Mouse (Mus musculus): ENCODE measurements around the gene Smoc1. TPM values are rescaled to one million over a fixed set of nuclear protein-coding genes. Genes with fewer than 3 reads are reported as not detected.
A peak's percentile ranks its signal among the peaks of the same experiment; 100 is the strongest.

Smoc1 gene
- polyA plus RNA-seq, 1 experiment from 2014 or later = 7.7 TPM

DNA sequence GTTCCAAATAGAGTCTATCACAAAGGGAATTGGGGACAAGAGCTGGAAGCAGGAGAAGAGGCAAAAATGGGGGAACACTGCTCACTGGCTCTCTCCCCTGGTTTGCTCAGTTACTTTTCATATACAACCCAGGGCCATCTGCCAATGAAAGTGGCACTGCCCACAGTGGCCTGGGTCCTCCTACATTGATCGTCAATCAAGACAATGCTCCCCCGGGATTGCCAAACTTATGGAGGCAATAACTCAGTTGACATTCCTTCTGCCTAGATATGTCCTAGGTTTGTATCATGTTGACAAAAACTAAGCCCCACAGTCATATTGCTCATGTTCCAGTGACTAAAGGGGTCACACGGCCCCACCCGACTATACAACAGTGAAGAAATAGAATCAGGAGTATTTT lies 162.4 kb downstream of the Smoc1 start:
- WGBS = 91% methylated on average over 4 of the region's 4 CpGs
- H3K4me2 ChIP-seq (replicated peaks) = no peak overlapping the region
- no peaks in the 10 kb centered on the region for H3K27me3 ChIP-seq

DNA sequence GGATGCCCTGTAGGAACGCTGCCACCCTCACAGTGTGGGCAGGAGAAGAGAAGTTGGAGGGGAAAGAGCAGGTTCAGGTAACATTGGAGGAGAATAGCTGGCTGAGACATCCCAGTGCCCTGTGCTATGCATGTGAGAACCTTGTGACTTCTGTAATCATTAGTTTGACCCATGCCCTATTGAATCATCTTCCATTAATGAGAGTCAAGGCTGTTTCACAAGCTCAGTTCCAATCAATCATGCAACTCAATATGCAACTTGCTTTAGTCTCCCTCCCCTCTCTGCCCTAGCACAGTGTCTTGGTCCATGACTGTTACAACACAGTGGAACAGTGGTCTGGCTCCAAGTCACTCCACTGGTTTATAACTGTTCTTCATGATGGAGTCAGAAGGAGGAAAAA lies 163.0 kb downstream of the Smoc1 start:
- WGBS = 83% methylated on average over 1 of the region's 1 CpGs
- Histone ChIP-seq H3K4me3 (no peak overlapping the region), H3K27ac (no peak overlapping the region), H3K36me3 (no peaks in the 10 kb centered on the region), H3K9me3 (no peaks in the 10 kb centered on the region), H3K4me1 (no peaks in the 10 kb centered on the region), H3K9ac (no peak overlapping the region), H3K27me3 (no peaks in the 10 kb centered on the region), H3K4me2 (replicated peaks) (no peak overlapping the region)
- ATAC-seq (ENCODE audit: low FRiP score, low read depth) = no peak

More for the DNA sequence above, 162.4 kb downstream of the Smoc1 start:
- Histone ChIP-seq H3K4me3 (no peak overlapping the region), H3K27ac (no peak overlapping the region), H3K36me3 (no peaks in the 10 kb centered on the region), H3K4me1 (no peaks in the 10 kb centered on the region), H3K9me3 (no peaks in the 10 kb centered on the region), H3K9ac (no peak overlapping the region)
- no peak for ATAC-seq (ENCODE audit: low FRiP score, low read depth)

DNA sequence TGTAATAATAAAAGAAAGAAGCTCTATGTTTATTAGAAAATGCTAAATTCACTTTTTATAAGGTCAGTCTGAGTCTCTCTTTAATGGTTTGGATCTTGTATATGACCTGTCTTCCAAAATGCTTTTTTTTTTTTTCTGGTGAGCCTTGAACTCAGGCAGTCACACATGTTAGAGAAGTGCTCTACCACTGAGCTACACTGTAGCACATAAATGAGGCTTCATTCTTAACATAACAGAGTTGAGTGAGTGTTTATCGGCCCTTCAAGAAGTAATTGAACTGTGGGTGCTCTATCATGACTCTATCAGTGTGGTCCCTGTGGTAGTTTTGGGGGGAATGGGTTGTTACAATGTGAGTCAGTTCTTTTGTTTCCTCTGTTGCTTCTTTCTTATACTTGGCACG lies 167.4 kb downstream of the Smoc1 start:
- ATAC-seq (ENCODE audit: low FRiP score, low read depth) = no peak
- 81% methylated on average over 2 of the region's 2 CpGs for WGBS
- no peaks in the 10 kb centered on the region for H3K9me3 ChIP-seq

DNA sequence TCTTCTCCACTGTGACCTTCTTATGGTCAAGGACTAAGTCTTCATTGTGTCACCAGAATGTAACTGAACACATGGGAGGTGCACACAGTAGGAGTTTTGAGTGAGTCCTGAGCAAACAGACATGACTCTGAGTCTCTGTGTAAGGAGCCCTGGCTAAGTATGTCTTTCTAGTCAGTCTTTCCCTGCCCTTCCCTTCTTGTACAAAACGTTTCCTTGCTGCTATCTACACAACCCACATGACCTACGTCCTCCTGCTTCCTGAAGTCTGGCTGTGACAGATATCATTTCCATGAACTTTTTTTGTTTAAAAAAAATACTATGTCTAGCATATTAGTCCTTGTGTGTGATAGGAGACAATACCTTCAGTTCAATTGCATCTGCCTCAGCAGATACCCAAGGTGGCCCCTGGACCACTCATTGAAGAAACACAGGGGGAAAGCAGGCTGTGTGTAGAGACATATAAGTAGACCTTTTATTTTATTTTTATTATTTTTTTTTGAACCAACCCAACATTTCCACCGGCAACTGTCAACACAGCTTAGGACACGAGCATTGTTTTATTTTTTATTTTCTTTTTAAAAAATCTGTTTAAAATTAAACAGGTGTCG lies 171.0 kb downstream of the Smoc1 start:
- H3K9ac ChIP-seq = no peak overlapping the region
- H3K4me1 ChIP-seq = no peaks in the 10 kb centered on the region
- no peaks in the 10 kb centered on the region for H3K9me3 ChIP-seq
- H3K27me3 ChIP-seq = no peaks in the 10 kb centered on the region
- H3K36me3 ChIP-seq = no peaks in the 10 kb centered on the region
- H3K4me3 ChIP-seq = no peak overlapping the region
- H3K27ac ChIP-seq = no peak overlapping the region
- WGBS = 80% methylated on average over 5 of the region's 5 CpGs
- no peak for ATAC-seq (ENCODE audit: low FRiP score, low read depth)
- H3K4me2 ChIP-seq (replicated peaks) = no peak overlapping the region

More for the DNA sequence above, 167.4 kb downstream of the Smoc1 start:
- Histone ChIP-seq H3K4me2 (replicated peaks) (no peak overlapping the region), H3K4me3 (no peak overlapping the region), H3K4me1 (no peaks in the 10 kb centered on the region), H3K9ac (no peak overlapping the region), H3K27ac (no peak overlapping the region), H3K27me3 (no peaks in the 10 kb centered on the region), H3K36me3 (no peaks in the 10 kb centered on the region)

DNA sequence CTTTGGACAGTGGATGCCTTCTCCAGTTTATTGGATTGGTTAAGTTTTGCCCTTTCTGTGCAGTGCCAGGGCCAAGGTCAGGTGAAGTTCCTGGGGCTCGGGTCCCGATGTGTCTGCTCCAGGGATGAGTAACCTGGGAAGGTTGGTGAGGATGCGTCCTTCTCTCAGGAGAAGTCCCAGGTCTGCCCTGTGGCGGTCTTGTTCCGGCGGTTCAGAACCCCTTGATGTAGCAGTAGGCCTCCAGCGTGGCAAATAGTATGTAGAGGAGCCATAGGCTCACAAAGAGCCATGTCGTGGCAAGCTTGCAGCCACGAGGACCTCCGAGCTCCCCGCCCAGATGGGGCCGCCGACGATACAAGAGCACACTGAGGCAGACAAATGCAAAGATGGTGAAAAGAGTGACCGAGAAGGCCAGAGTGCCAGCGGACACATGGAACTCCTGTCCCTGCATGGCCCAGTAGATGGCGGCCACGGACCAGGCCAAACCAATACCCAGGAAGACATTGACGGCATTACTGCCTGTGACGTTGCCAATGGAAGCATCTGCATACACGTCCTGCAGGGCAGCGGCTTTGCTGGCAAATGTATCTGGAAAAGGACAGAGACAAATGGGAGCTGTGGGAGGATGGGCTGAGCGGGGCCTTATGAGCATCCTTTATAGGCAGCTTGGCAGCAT lies 172.8 kb downstream of the Smoc1 start:
- Histone ChIP-seq H3K9ac (no peak overlapping the region), H3K27me3 (no peaks in the 10 kb centered on the region), H3K36me3 (no peaks in the 10 kb centered on the region), H3K4me3 (no peak overlapping the region), H3K27ac (no peak overlapping the region), H3K4me2 (replicated peaks) (peak overlapping the region; percentile 27; the same call in 1 of the 2 replicates), H3K4me1 (no peaks in the 10 kb centered on the region), H3K9me3 (no peaks in the 10 kb centered on the region)
- no peak for ATAC-seq (ENCODE audit: low FRiP score, low read depth)
- 32% methylated on average over 23 of the region's 23 CpGs for WGBS

DNA sequence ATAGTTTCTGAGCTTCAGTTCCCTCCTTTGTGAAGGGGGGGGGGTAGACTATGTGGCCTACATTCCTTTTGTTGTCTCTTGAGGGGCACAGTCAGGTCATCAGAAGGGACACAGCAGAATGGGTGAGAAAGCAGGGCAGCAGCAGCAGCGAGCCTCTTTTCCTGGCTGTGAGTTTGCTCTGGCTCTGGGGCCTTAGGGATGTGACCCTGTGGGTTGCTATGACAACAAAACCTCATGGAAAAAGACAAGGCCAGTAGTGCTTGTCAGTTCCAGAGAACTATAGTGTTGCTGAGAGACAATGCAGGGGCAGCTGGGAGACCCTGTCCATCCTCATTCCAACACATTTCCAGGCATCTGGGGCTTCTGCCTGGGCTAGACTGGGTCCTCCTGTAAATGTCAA lies 176.6 kb downstream of the Smoc1 start:
- Histone ChIP-seq H3K4me1 (no peaks in the 10 kb centered on the region), H3K4me3 (no peak overlapping the region), H3K4me2 (replicated peaks) (no peak overlapping the region), H3K9ac (no peak overlapping the region), H3K9me3 (no peaks in the 10 kb centered on the region), H3K27ac (no peak overlapping the region), H3K27me3 (no peaks in the 10 kb centered on the region), H3K36me3 (no peaks in the 10 kb centered on the region)
- ATAC-seq (ENCODE audit: low FRiP score, low read depth) = no peak
- WGBS = 52% methylated on average over 1 of the region's 1 CpGs

DNA sequence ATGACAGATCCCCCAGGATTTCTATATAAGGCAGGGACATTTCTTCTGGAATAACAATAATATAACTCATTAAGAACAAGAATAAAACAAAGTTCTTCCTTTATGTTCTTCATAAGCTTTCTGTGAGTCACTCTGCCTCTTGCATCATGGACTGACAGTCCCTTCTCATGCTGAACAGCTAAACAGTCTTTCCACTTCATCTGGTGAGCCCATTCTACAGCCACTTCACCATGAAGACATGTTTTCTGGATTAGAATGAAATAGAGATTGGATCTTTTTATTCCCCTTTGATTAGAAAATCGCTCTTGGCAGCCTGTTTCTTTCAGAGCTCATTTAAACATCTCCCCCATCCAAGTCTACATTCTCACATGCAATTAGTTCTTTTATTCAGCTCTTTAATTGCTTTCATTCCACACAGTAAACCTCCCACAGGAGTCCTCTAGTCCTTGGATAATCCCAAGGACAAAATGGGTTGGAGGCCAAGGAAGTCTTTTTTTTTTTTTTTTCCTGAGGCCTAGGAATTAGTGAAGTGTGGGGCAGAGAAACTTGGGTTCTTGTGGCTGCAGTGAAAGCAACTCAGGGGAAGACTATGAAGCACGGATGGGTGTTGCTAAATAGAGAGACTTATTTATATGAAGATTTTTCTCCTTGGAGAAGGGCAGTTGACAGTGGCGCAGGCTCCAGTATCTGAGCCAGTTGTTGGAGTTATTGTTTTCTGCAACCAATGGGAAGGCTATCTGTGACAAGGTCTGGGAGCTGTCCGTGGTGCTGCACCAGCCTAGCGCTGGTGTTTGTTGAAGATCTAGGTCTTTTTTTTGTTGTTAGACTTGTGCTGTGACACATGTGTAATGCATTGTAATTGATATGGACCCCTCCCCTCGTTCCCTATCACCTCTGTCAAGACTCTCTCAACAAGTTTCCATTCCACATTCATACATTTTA lies 179.3 kb downstream of the Smoc1 start:
- H3K27me3 ChIP-seq = no peaks in the 10 kb centered on the region
- no peaks in the 10 kb centered on the region for H3K4me1 ChIP-seq
- no peak overlapping the region for H3K9ac ChIP-seq
- no peak overlapping the region for H3K4me3 ChIP-seq
- 26% methylated on average over 6 of the region's 6 CpGs for WGBS
- H3K27ac ChIP-seq = no peak overlapping the region
- H3K36me3 ChIP-seq = no peaks in the 10 kb centered on the region
- ATAC-seq (ENCODE audit: low FRiP score, low read depth) = no peak
- no peak overlapping the region for H3K4me2 ChIP-seq (replicated peaks)
- no peaks in the 10 kb centered on the region for H3K9me3 ChIP-seq

DNA sequence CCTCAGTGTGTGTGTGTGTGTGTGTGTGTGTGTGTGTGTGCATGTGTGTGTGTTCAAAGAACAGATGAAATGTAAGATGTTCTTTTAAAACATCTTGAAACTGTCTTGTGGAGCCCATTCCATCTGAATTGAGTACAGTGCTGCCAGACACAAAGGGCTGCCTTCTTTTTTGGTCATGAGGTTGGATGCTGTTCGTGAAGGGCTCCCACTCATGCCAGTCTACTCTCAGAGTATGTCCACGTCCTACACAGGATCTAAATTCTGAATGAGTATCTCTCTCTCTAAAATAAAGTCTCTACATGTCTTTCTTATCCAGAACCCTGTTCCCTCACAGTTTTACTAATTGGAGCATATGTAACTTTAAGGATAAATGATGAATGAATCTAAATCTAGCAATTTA lies 182.0 kb downstream of the Smoc1 start:
- Histone ChIP-seq H3K27ac (no peak overlapping the region), H3K4me3 (no peak overlapping the region), H3K9ac (no peak overlapping the region), H3K36me3 (no peaks in the 10 kb centered on the region), H3K9me3 (no peaks in the 10 kb centered on the region), H3K4me2 (replicated peaks) (no peak overlapping the region), H3K4me1 (no peaks in the 10 kb centered on the region), H3K27me3 (no peaks in the 10 kb centered on the region)
- WGBS = 53% methylated on average over 2 of the region's 2 CpGs
- no peak for ATAC-seq (ENCODE audit: low FRiP score, low read depth)

DNA sequence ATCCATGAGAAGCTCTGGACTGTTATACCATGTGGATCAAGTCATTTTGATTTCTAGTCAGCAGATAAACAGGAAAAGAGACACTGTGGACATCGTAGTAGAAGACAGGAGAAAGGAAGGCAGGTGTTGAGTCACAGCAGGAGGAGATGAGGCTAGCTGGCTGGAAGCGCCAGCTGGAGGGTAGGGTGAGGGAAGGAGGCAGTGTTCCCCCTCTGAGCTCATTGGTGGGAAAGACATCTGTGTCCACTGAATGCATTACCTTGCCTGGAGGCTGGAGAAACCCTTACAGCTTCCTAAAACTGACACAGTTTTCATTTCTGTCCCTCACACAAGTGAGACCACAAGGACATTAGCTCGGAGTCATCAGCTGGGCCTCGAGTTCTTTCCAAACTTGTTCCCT lies 192.7 kb downstream of the Smoc1 start:
- H3K4me2 ChIP-seq (replicated peaks) = no peak overlapping the region
- no peak overlapping the region for H3K4me3 ChIP-seq
- ATAC-seq (ENCODE audit: low FRiP score, low read depth) = no peak
- H3K9me3 ChIP-seq = no peaks in the 10 kb centered on the region
- 59% methylated on average over 4 of the region's 4 CpGs for WGBS
- H3K27me3 ChIP-seq = no peaks in the 10 kb centered on the region; the same call in 1 of the 2 replicates
- H3K9ac ChIP-seq = no peak overlapping the region
- no peak overlapping the region for H3K27ac ChIP-seq
- no peaks in the 10 kb centered on the region for H3K36me3 ChIP-seq
- H3K4me1 ChIP-seq = no peaks in the 10 kb centered on the region

DNA sequence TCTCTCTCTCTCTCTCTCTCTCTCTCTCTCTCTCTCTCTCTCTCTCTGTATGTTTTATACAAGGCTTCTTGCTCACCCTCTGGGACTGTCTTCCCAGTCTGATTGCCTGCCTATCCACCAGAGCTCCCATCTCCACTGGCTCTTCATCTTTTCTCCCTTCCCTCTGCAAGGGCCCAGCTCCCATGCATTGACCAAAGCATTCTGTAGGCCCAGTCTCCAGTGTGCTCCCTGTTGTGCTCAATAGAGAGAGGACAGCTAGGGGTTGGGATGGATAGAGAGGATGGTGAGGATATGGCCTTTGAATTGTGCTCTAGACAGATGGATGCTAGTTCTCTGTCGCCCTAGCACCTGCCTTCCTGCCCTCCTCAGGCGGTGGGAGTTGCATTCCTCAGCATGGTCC lies 196.7 kb downstream of the Smoc1 start:
- no peak overlapping the region for H3K27ac ChIP-seq
- H3K36me3 ChIP-seq = no peaks in the 10 kb centered on the region
- 73% methylated on average over 2 of the region's 2 CpGs for WGBS
- no peak for ATAC-seq (ENCODE audit: low FRiP score, low read depth)
- no peaks in the 10 kb centered on the region for H3K9me3 ChIP-seq
- H3K4me3 ChIP-seq = no peak overlapping the region
- H3K4me1 ChIP-seq = no peaks in the 10 kb centered on the region
- H3K27me3 ChIP-seq = no peaks in the 10 kb centered on the region; the same call in 1 of the 2 replicates
- H3K4me2 ChIP-seq (replicated peaks) = no peak overlapping the region
- H3K9ac ChIP-seq = no peak overlapping the region

DNA sequence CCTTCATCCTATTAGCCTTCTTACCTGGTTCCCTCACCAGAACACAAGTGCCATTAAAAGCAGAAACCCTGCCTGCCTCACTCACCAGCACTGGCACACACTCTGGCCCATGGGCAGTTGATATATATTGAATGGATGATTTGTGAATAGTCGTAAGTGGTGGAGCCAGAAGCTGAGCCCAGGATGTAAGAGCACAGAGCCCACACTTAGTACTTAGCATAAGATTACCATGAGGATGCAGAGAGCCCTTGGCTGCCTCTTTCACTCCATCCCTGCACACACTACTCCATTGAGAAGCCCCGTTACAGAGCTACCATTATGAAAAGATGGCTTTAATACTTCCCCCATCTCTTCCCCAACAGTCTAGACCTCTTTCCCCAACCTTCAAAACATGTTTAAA lies 198.2 kb downstream of the Smoc1 start:
- Histone ChIP-seq H3K4me3 (no peak overlapping the region), H3K9me3 (no peaks in the 10 kb centered on the region), H3K27ac (no peak overlapping the region), H3K9ac (no peak overlapping the region), H3K27me3 (no peaks in the 10 kb centered on the region), H3K4me1 (no peaks in the 10 kb centered on the region), H3K4me2 (replicated peaks) (no peak overlapping the region), H3K36me3 (no peaks in the 10 kb centered on the region)
- 79% methylated on average over 2 of the region's 2 CpGs for WGBS
- no peak for ATAC-seq (ENCODE audit: low FRiP score, low read depth)

DNA sequence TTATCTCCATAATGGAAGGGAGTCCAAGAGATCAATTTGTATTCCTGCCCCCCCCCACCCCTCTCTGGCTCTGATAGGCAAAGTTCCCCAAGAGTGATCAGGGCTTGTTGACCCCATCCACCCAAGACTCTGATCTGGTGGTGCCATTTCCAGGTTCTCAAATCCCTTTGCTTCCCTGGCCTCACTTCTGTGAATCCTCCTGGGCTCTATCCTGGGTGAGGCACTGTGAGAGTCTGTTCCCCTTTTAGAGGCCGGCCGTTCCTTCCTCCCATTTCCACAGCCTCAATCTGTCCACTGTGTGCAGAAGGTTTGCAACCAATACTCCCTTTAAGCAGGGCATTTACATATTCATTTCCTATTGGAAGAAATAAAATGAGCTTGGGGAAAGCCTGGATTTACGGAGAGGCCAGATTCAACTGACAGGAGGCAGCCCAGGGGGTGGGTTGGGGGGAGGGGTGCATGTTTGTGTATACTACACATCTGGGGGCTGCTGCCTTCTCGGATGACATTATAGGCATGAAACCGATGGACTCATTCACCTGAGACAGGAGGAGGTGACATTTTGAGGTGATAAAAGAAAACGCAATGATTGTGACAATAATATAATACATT lies 199.5 kb downstream of the Smoc1 start:
- no peaks in the 10 kb centered on the region for H3K9me3 ChIP-seq
- WGBS = 34% methylated on average over 6 of the region's 6 CpGs
- no peak overlapping the region for H3K4me2 ChIP-seq (replicated peaks)
- no peaks in the 10 kb centered on the region for H3K4me1 ChIP-seq
- H3K4me3 ChIP-seq = no peak overlapping the region
- no peak for ATAC-seq (ENCODE audit: low FRiP score, low read depth)
- no peak overlapping the region for H3K9ac ChIP-seq
- no peaks in the 10 kb centered on the region for H3K36me3 ChIP-seq
- H3K27me3 ChIP-seq = no peaks in the 10 kb centered on the region
- no peak overlapping the region for H3K27ac ChIP-seq

Data from limb, embryonic 13.5 days (tissue).